Mouse (Mus musculus) embryonic facial prominence, embryonic 10.5 days (tissue): ENCODE measurements around the gene Hoxd9. TPM values are rescaled to one million over a fixed set of nuclear protein-coding genes. Genes with fewer than 3 reads are reported as not detected.

Experiments used
- DNase-seq: peaks from one replicate; pipeline ENCODE4 v3.0.0-alpha.2; 2017; ENCODE audit warnings: low spot score
- H3K27ac ChIP-seq: fragments of 300-500 bp; sonication (generic); replicated peaks from 2 replicates; pipeline ENCODE4 v1.5.1; 2016; ENCODE audit warnings: mild to moderate bottlenecking
- H3K27me3 ChIP-seq: fragments of 300-500 bp; sonication (generic); replicated peaks from 2 replicates; pipeline ENCODE4 v1.6.1; 2016; ENCODE audit warnings: low read depth, mild to moderate bottlenecking; ENCODE audit not compliant: poor library complexity, severe bottlenecking
- H3K36me3 ChIP-seq: fragments of 300-500 bp; sonication (generic); replicated peaks from 2 replicates; pipeline ENCODE4 v1.6.1; 2016; ENCODE audit warnings: mild to moderate bottlenecking, moderate library complexity
- H3K4me1 ChIP-seq: fragments of 300-500 bp; sonication (generic); 2 replicates; pipeline ENCODE4 v1.6.1; 2016
- H3K4me3 ChIP-seq: fragments of 300-500 bp; sonication (generic); 2 replicates; pipeline ENCODE4 v1.5.1; 2016; ENCODE audit warnings: mild to moderate bottlenecking, moderate library complexity
- H3K9me3 ChIP-seq: fragments of 300-500 bp; sonication (generic); 2 replicates; pipeline ENCODE4 v1.6.1; 2016; ENCODE audit warnings: mild to moderate bottlenecking
- WGBS: fragments of 180-500 bp; shearing (Covaris S2); methylation state at CpG from one replicate; pipeline ENCODE4 v1.1.7; 2016; 5-methylcytosine and 5-hydroxymethylcytosine counted together
- polyA plus RNA-seq: library from polyadenylated mRNA; unstranded; fragments of >200 nt; fragmentation: Nextera tagmentation; extraction: Ambion mirVana; gene quantifications from 2 replicates; pipeline ENCODE4 v1.2.1, GENCODE M21; 2016

The Hoxd9 gene
- polyA plus RNA-seq, 1 experiment from 2014 or later: not detected

- H3K27ac ChIP-seq: no peak overlapping the region
Observed at GRCm38 (mm10) chr2:74660421-74661375, 36.8 kb upstream of the Hoxd9 start.

GRCm38 (mm10) chr2:74661685-74662084 is 35.8 kb upstream of the Hoxd9 start:
- Histone ChIP-seq H3K9me3 (no peaks in the 10 kb centered on the region), H3K4me1 (peaks cover 14% of the 10 kb centered on the region), H3K27ac (no peak overlapping the region), H3K4me3 (peak overlapping the region; percentile 32; the same call in 1 of the 2 replicates), H3K36me3 (no peaks in the 10 kb centered on the region), H3K27me3 (peaks cover 100% of the 10 kb centered on the region)
- 0% methylated on average over 14 of the region's 14 CpGs for WGBS
- peak; percentile 83 for DNase-seq

More at GRCm38 (mm10) chr2:74660421-74661375, 36.8 kb upstream of the Hoxd9 start:
- Histone ChIP-seq H3K4me3 (no peak overlapping the region), H3K27me3 (peaks cover 100% of the 10 kb centered on the region), H3K9me3 (no peaks in the 10 kb centered on the region), H3K36me3 (no peaks in the 10 kb centered on the region), H3K4me1 (peaks cover 19% of the 10 kb centered on the region)
- DNase-seq: peak; percentile 47
- 4% methylated on average over 30 of the region's 30 CpGs for WGBS

- Histone ChIP-seq H3K9me3 (no peaks in the 10 kb centered on the region), H3K27ac (no peak overlapping the region), H3K36me3 (no peaks in the 10 kb centered on the region), H3K4me3 (no peak overlapping the region), H3K4me1 (peaks cover 17% of the 10 kb centered on the region), H3K27me3 (peaks cover 100% of the 10 kb centered on the region)
- peak; percentile 74 for DNase-seq
- 4% methylated on average over 18 of the region's 18 CpGs for WGBS
Observed at GRCm38 (mm10) chr2:74663291-74663925, 34.1 kb upstream of the Hoxd9 start.

GRCm38 (mm10) chr2:74666411-74666810 is 31.1 kb upstream of the Hoxd9 start:
- 1% methylated on average over 7 of the region's 7 CpGs for WGBS
- Histone ChIP-seq H3K9me3 (no peaks in the 10 kb centered on the region), H3K36me3 (no peaks in the 10 kb centered on the region), H3K4me1 (peaks cover 14% of the 10 kb centered on the region), H3K4me3 (no peak overlapping the region), H3K27ac (no peak overlapping the region), H3K27me3 (peaks cover 100% of the 10 kb centered on the region)
- DNase-seq: peak; percentile 30

GRCm38 (mm10) chr2:74667191-74667841 is 30.2 kb upstream of the Hoxd9 start:
- WGBS: 1% methylated on average over 36 of the region's 36 CpGs
- H3K27ac ChIP-seq: no peak overlapping the region

GRCm38 (mm10) chr2:74667842-74668357 is 29.6 kb upstream of the Hoxd9 start, which contains the start of gene Hoxd13:
Hoxd13 (plus strand) TSS chr2:74668310.
- Histone ChIP-seq H3K4me1 (peaks cover 16% of the 10 kb centered on the region), H3K27me3 (peaks cover 100% of the 10 kb centered on the region), H3K9me3 (no peaks in the 10 kb centered on the region), H3K4me3 (peak within 1 kb of the TSS; percentile 55), H3K27ac (no peak within 1 kb of the TSS), H3K36me3 (no peaks in the 10 kb centered on the region)
- DNase-seq: peak; percentile 57
- under 1% methylated on average over 48 of the region's 51 CpGs for WGBS

More at GRCm38 (mm10) chr2:74667191-74667841, 30.2 kb upstream of the Hoxd9 start:
- peaks cover 100% of the 10 kb centered on the region for H3K27me3 ChIP-seq
- no peaks in the 10 kb centered on the region for H3K36me3 ChIP-seq
- peaks cover 10% of the 10 kb centered on the region for H3K4me1 ChIP-seq
- peak overlapping the region; percentile 55; the same call in 1 of the 2 replicates for H3K4me3 ChIP-seq
- no peaks in the 10 kb centered on the region for H3K9me3 ChIP-seq
- peak; percentile 61 for DNase-seq

- Histone ChIP-seq H3K4me3 (peak overlapping the region; percentile 55), H3K36me3 (no peaks in the 10 kb centered on the region), H3K4me1 (peaks cover 18% of the 10 kb centered on the region), H3K9me3 (no peaks in the 10 kb centered on the region), H3K27me3 (peaks cover 100% of the 10 kb centered on the region), H3K27ac (no peak overlapping the region)
- WGBS: under 1% methylated on average over 74 of the region's 74 CpGs
- DNase-seq: peak; percentile 72
Observed at GRCm38 (mm10) chr2:74668370-74669229, 28.9 kb upstream of the Hoxd9 start.

GRCm38 (mm10) chr2:74669230-74669578 is 28.3 kb upstream of the Hoxd9 start:
- peak; percentile 37 for DNase-seq
- WGBS: under 1% methylated on average over 3 of the region's 3 CpGs
- H3K36me3 ChIP-seq: no peaks in the 10 kb centered on the region
- no peak overlapping the region for H3K4me3 ChIP-seq
- H3K9me3 ChIP-seq: no peaks in the 10 kb centered on the region
- H3K27ac ChIP-seq: no peak overlapping the region
- peaks cover 100% of the 10 kb centered on the region for H3K27me3 ChIP-seq
- H3K4me1 ChIP-seq: peaks cover 20% of the 10 kb centered on the region

- no peak overlapping the region for H3K27ac ChIP-seq
- under 1% methylated on average over 14 of the region's 14 CpGs for WGBS
- H3K27me3 ChIP-seq: peaks cover 100% of the 10 kb centered on the region
- H3K9me3 ChIP-seq: no peaks in the 10 kb centered on the region
- peaks cover 20% of the 10 kb centered on the region for H3K4me1 ChIP-seq
- DNase-seq: peak; percentile 48
- no peaks in the 10 kb centered on the region for H3K36me3 ChIP-seq
- no peak overlapping the region for H3K4me3 ChIP-seq
Observed at GRCm38 (mm10) chr2:74669650-74670235, 27.8 kb upstream of the Hoxd9 start.

GRCm38 (mm10) chr2:74670632-74671188 is 26.8 kb upstream of the Hoxd9 start:
- H3K27me3 ChIP-seq: peaks cover 100% of the 10 kb centered on the region
- no peaks in the 10 kb centered on the region for H3K9me3 ChIP-seq
- 2% methylated on average over 3 of the region's 3 CpGs for WGBS
- H3K36me3 ChIP-seq: no peaks in the 10 kb centered on the region
- no peak overlapping the region for H3K27ac ChIP-seq
- peaks cover 26% of the 10 kb centered on the region for H3K4me1 ChIP-seq
- H3K4me3 ChIP-seq: no peak overlapping the region
- DNase-seq: peak; percentile 11

- WGBS: 2% methylated on average over 5 of the region's 5 CpGs
- Histone ChIP-seq H3K27ac (no peak overlapping the region), H3K4me3 (no peak overlapping the region), H3K9me3 (no peaks in the 10 kb centered on the region), H3K27me3 (peaks cover 100% of the 10 kb centered on the region), H3K4me1 (peaks cover 26% of the 10 kb centered on the region), H3K36me3 (no peaks in the 10 kb centered on the region)
- DNase-seq: peak; percentile 24
Observed at GRCm38 (mm10) chr2:74671847-74672246, 25.7 kb upstream of the Hoxd9 start.
